Mouse (Mus musculus): Measurements from ENCODE around the gene Grik4. TPM values are rescaled to one million over a fixed set of nuclear protein-coding genes. Genes with fewer than 3 reads are reported as not detected.

Gene Grik4
- polyA plus RNA-seq, 1 experiment from 2014 or later: 1.6 TPM

GRCm38 (mm10) chr9:42701729-42702128 lies 242.6 kb downstream of the Grik4 start:
- WGBS: 87% methylated on average over 5 of the region's 5 CpGs
- Histone ChIP-seq H3K36me3 (ENCODE audit: control insufficient read depth, insufficient read depth, low read length) (no peaks in the 10 kb centered on the region), H3K27ac (ENCODE audit: low read depth, low read length) (no peak overlapping the region), H3K9me3 (ENCODE audit: control insufficient read depth, low read length) (no peaks in the 10 kb centered on the region), H3K4me1 (replicated peaks; ENCODE audit: control insufficient read depth, insufficient read depth, low read length) (no peaks in the 10 kb centered on the region), H3K9ac (ENCODE audit: low read depth, low read length) (no peak overlapping the region), H3K27me3 (ENCODE audit: control insufficient read depth, insufficient read depth, low read length) (no peaks in the 10 kb centered on the region), H3K4me2 (replicated peaks; ENCODE audit: low read depth, low read length) (no peak overlapping the region), H3K4me3 (ENCODE audit: low read depth, low read length) (no peak overlapping the region)
- ATAC-seq (ENCODE audit: low FRiP score) (no peak), DNase-seq (ENCODE audit: low spot score) (no peak)

GRCm38 (mm10) chr9:42693024-42693423 lies 251.3 kb downstream of the Grik4 start:
- ATAC-seq (ENCODE audit: low FRiP score) (no peak), DNase-seq (ENCODE audit: low spot score) (no peak)
- H3K27me3 ChIP-seq (ENCODE audit: control insufficient read depth, insufficient read depth, low read length): no peaks in the 10 kb centered on the region
- H3K4me1 ChIP-seq (replicated peaks; ENCODE audit: control insufficient read depth, insufficient read depth, low read length): no peaks in the 10 kb centered on the region
- H3K4me2 ChIP-seq (replicated peaks; ENCODE audit: low read depth, low read length): no peak overlapping the region
- H3K27ac ChIP-seq (ENCODE audit: low read depth, low read length): no peak overlapping the region
- no peaks in the 10 kb centered on the region for H3K36me3 ChIP-seq (ENCODE audit: control insufficient read depth, insufficient read depth, low read length)
- H3K9me3 ChIP-seq (ENCODE audit: control insufficient read depth, low read length): no peaks in the 10 kb centered on the region
- no peak overlapping the region for H3K4me3 ChIP-seq (ENCODE audit: low read depth, low read length)
- WGBS: 86% methylated on average over 8 of the region's 8 CpGs
- no peak overlapping the region for H3K9ac ChIP-seq (ENCODE audit: low read depth, low read length)

DNA sequence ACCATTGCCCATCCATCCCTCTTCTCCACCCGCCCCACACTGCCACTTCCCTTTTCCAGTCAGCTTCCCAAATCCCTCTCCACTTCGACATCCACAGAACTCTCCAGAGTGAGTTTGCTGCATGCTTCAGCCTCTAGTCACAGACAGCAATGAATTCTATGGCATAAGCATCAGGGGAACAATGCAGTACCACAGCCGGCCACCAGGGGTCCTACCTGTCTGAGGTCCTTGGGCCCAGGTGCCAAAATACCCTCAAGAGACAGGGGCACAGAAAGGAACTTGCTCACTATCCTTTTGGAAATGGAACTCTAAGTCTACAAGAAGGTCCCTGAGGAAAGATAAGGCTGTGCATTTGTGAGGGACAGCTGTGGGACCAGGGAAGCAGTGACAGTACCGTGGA lies 256.1 kb downstream of the Grik4 start:
- H3K36me3 ChIP-seq (ENCODE audit: control insufficient read depth, insufficient read depth, low read length): no peaks in the 10 kb centered on the region
- no peak for ATAC-seq (ENCODE audit: low FRiP score)
- H3K4me3 ChIP-seq (ENCODE audit: low read depth, low read length): no peak overlapping the region
- no peaks in the 10 kb centered on the region for H3K9me3 ChIP-seq (ENCODE audit: control insufficient read depth, low read length)
- H3K4me2 ChIP-seq (replicated peaks; ENCODE audit: low read depth, low read length): no peak overlapping the region
- no peaks in the 10 kb centered on the region for H3K27me3 ChIP-seq (ENCODE audit: control insufficient read depth, insufficient read depth, low read length)
- no peaks in the 10 kb centered on the region for H3K4me1 ChIP-seq (replicated peaks; ENCODE audit: control insufficient read depth, insufficient read depth, low read length)
- 37% methylated on average over 4 of the region's 4 CpGs for WGBS
- no peak overlapping the region for H3K27ac ChIP-seq (ENCODE audit: low read depth, low read length)
- peak; percentile 75 for DNase-seq (ENCODE audit: low spot score)
- no peak overlapping the region for H3K9ac ChIP-seq (ENCODE audit: low read depth, low read length)

GRCm38 (mm10) chr9:42686104-42686503 lies 258.2 kb downstream of the Grik4 start:
- 82% methylated on average over 5 of the region's 5 CpGs for WGBS
- ATAC-seq (ENCODE audit: low FRiP score) (no peak), DNase-seq (ENCODE audit: low spot score) (no peak)
- Histone ChIP-seq H3K4me2 (replicated peaks; ENCODE audit: low read depth, low read length) (no peak overlapping the region), H3K4me1 (replicated peaks; ENCODE audit: control insufficient read depth, insufficient read depth, low read length) (no peaks in the 10 kb centered on the region), H3K4me3 (ENCODE audit: low read depth, low read length) (no peak overlapping the region), H3K9ac (ENCODE audit: low read depth, low read length) (no peak overlapping the region), H3K9me3 (ENCODE audit: control insufficient read depth, low read length) (no peaks in the 10 kb centered on the region), H3K27ac (ENCODE audit: low read depth, low read length) (no peak overlapping the region), H3K27me3 (ENCODE audit: control insufficient read depth, insufficient read depth, low read length) (no peaks in the 10 kb centered on the region), H3K36me3 (ENCODE audit: control insufficient read depth, insufficient read depth, low read length) (no peaks in the 10 kb centered on the region)

GRCm38 (mm10) chr9:42674017-42674412 lies 270.3 kb downstream of the Grik4 start:
- ATAC-seq (ENCODE audit: low FRiP score) (no peak), DNase-seq (ENCODE audit: low spot score) (no peak)
- Histone ChIP-seq H3K4me1 (replicated peaks; ENCODE audit: control insufficient read depth, insufficient read depth, low read length) (peaks cover 7% of the 10 kb centered on the region), H3K4me2 (replicated peaks; ENCODE audit: low read depth, low read length) (no peak overlapping the region), H3K36me3 (ENCODE audit: control insufficient read depth, insufficient read depth, low read length) (no peaks in the 10 kb centered on the region), H3K4me3 (ENCODE audit: low read depth, low read length) (no peak overlapping the region), H3K27me3 (ENCODE audit: control insufficient read depth, insufficient read depth, low read length) (no peaks in the 10 kb centered on the region), H3K9me3 (ENCODE audit: control insufficient read depth, low read length) (no peaks in the 10 kb centered on the region), H3K27ac (ENCODE audit: low read depth, low read length) (no peak overlapping the region), H3K9ac (ENCODE audit: low read depth, low read length) (0 out of 2 replicates have a peak overlapping the region, but pooled peaks have one; percentile 11)
- WGBS: 75% methylated on average over 5 of the region's 5 CpGs

GRCm38 (mm10) chr9:42673385-42674016 lies 270.8 kb downstream of the Grik4 start:
- peaks cover 7% of the 10 kb centered on the region for H3K4me1 ChIP-seq (replicated peaks; ENCODE audit: control insufficient read depth, insufficient read depth, low read length)
- 67% methylated on average over 12 of the region's 12 CpGs for WGBS
- peak; percentile 17 for DNase-seq (ENCODE audit: low spot score)
- no peak overlapping the region for H3K4me2 ChIP-seq (replicated peaks; ENCODE audit: low read depth, low read length)
- 0 out of 2 replicates have a peak overlapping the region, but pooled peaks have one; percentile 11 for H3K9ac ChIP-seq (ENCODE audit: low read depth, low read length)
- H3K9me3 ChIP-seq (ENCODE audit: control insufficient read depth, low read length): no peaks in the 10 kb centered on the region
- H3K27me3 ChIP-seq (ENCODE audit: control insufficient read depth, insufficient read depth, low read length): no peaks in the 10 kb centered on the region
- peak overlapping the region; percentile 24 for H3K27ac ChIP-seq (ENCODE audit: low read depth, low read length)
- ATAC-seq (ENCODE audit: low FRiP score): no peak
- no peak overlapping the region for H3K4me3 ChIP-seq (ENCODE audit: low read depth, low read length)
- no peaks in the 10 kb centered on the region for H3K36me3 ChIP-seq (ENCODE audit: control insufficient read depth, insufficient read depth, low read length)

GRCm38 (mm10) chr9:42672982-42673381 lies 271.3 kb downstream of the Grik4 start:
- Histone ChIP-seq H3K4me1 (replicated peaks; ENCODE audit: control insufficient read depth, insufficient read depth, low read length) (peaks cover 7% of the 10 kb centered on the region), H3K36me3 (ENCODE audit: control insufficient read depth, insufficient read depth, low read length) (no peaks in the 10 kb centered on the region), H3K4me3 (ENCODE audit: low read depth, low read length) (no peak overlapping the region), H3K27me3 (ENCODE audit: control insufficient read depth, insufficient read depth, low read length) (no peaks in the 10 kb centered on the region), H3K4me2 (replicated peaks; ENCODE audit: low read depth, low read length) (no peak overlapping the region), H3K27ac (ENCODE audit: low read depth, low read length) (peak overlapping the region; percentile 24), H3K9ac (ENCODE audit: low read depth, low read length) (no peak overlapping the region), H3K9me3 (ENCODE audit: control insufficient read depth, low read length) (no peaks in the 10 kb centered on the region)
- DNase-seq (ENCODE audit: low spot score): no peak
- no peak for ATAC-seq (ENCODE audit: low FRiP score)
- 66% methylated on average over 8 of the region's 8 CpGs for WGBS

DNA sequence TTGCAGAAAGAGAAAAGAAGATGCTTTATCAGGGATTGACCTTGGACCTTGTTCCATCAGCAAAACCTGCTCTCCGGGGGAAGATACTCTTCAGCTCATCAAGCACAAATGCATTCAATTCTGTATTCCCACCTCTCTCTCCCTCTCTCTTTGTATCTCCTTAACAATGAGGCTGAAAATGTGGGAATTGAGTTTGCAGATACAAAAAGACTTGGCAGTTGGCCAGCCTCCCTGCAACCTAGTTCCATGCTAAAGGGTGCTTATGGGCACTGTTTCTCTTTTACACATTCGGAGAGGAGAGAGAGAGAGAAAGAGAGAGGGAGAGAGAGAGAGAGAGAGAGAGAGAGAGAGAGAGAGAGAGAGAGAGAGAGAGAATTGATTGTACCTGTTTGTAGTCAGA lies 273.7 kb downstream of the Grik4 start:
- WGBS: 79% methylated on average over 2 of the region's 2 CpGs
- Histone ChIP-seq H3K4me2 (replicated peaks; ENCODE audit: low read depth, low read length) (no peak overlapping the region), H3K4me1 (replicated peaks; ENCODE audit: control insufficient read depth, insufficient read depth, low read length) (peaks cover 7% of the 10 kb centered on the region), H3K4me3 (ENCODE audit: low read depth, low read length) (no peak overlapping the region), H3K36me3 (ENCODE audit: control insufficient read depth, insufficient read depth, low read length) (no peaks in the 10 kb centered on the region), H3K9ac (ENCODE audit: low read depth, low read length) (no peak overlapping the region), H3K9me3 (ENCODE audit: control insufficient read depth, low read length) (no peaks in the 10 kb centered on the region), H3K27me3 (ENCODE audit: control insufficient read depth, insufficient read depth, low read length) (no peaks in the 10 kb centered on the region), H3K27ac (ENCODE audit: low read depth, low read length) (no peak overlapping the region)
- ATAC-seq (ENCODE audit: low FRiP score) (no peak), DNase-seq (ENCODE audit: low spot score) (no peak)

DNA sequence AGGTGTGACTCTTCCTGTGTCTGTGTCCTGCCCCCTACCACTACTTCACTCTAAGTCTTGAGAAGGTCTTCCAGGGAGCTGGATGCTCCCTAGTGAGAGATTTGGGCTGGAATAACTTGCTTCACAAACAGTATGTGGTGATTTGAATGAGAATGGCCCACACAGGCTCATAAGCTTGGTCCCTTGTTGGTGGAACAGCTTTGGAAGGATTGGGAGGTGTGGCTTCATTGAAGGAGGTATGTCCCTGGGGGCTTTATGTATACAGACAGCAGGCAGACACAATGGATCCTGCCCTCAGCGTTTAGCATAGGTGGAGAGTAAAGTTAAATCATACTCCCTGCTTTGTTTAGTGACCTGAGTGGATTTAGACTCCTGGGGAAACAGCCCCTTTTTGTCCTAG lies 282.8 kb downstream of the Grik4 start:
- 74% methylated on average over 1 of the region's 1 CpGs for WGBS
- H3K27me3 ChIP-seq (ENCODE audit: control insufficient read depth, insufficient read depth, low read length): no peaks in the 10 kb centered on the region
- no peak for ATAC-seq (ENCODE audit: low FRiP score)
- H3K9ac ChIP-seq (ENCODE audit: low read depth, low read length): no peak overlapping the region
- DNase-seq (ENCODE audit: low spot score): no peak
- H3K4me2 ChIP-seq (replicated peaks; ENCODE audit: low read depth, low read length): no peak overlapping the region
- no peaks in the 10 kb centered on the region for H3K36me3 ChIP-seq (ENCODE audit: control insufficient read depth, insufficient read depth, low read length)
- no peak overlapping the region for H3K27ac ChIP-seq (ENCODE audit: low read depth, low read length)
- H3K9me3 ChIP-seq (ENCODE audit: control insufficient read depth, low read length): no peaks in the 10 kb centered on the region
- no peaks in the 10 kb centered on the region for H3K4me1 ChIP-seq (replicated peaks; ENCODE audit: control insufficient read depth, insufficient read depth, low read length)
- no peak overlapping the region for H3K4me3 ChIP-seq (ENCODE audit: low read depth, low read length)
